Mouse (Mus musculus): ENCODE data around the gene Glcci1. TPM values are rescaled to one million over a fixed set of nuclear protein-coding genes. Genes with fewer than 3 reads are reported as not detected.
A peak's percentile ranks its signal among the peaks of the same experiment; 100 is the strongest.

Gene Glcci1
- polyA plus RNA-seq, 1 experiment from 2014 or later = 4.8 TPM

GRCm38 (mm10) chr6:8630531-8630930 lies 121.1 kb downstream of the Glcci1 start:
- H3K27ac ChIP-seq (ENCODE audit: low read length) = no peak overlapping the region

GRCm38 (mm10) chr6:8631362-8631761 lies 122.0 kb downstream of the Glcci1 start:
- ATAC-seq = no peak
- Histone ChIP-seq H3K9me3 (replicated peaks; ENCODE audit: control insufficient read depth, low read length, poor library complexity, severe bottlenecking) (no peaks in the 10 kb centered on the region), H3K27ac (ENCODE audit: low read length) (no peak overlapping the region), H3K27me3 (ENCODE audit: control insufficient read depth, insufficient read depth, low read depth, low read length) (no peaks in the 10 kb centered on the region), H3K4me3 (ENCODE audit: low read depth, low read length) (no peak overlapping the region), H3K36me3 (ENCODE audit: control insufficient read depth, insufficient read depth, low read length) (peaks cover under 1% of the 10 kb centered on the region; the same call in 1 of the 2 replicates), H3K4me1 (ENCODE audit: control insufficient read depth, insufficient read depth, low read length) (no peaks in the 10 kb centered on the region), H3K9ac (ENCODE audit: low read depth, low read length) (no peak overlapping the region), H3K4me2 (ENCODE audit: low read length) (no peak overlapping the region)
- WGBS = 80% methylated on average over 8 of the region's 8 CpGs

More at GRCm38 (mm10) chr6:8630531-8630930, 121.1 kb downstream of the Glcci1 start:
- Histone ChIP-seq H3K4me3 (ENCODE audit: low read depth, low read length) (no peak overlapping the region), H3K4me1 (ENCODE audit: control insufficient read depth, insufficient read depth, low read length) (no peaks in the 10 kb centered on the region), H3K9me3 (replicated peaks; ENCODE audit: control insufficient read depth, low read length, poor library complexity, severe bottlenecking) (no peaks in the 10 kb centered on the region), H3K27me3 (ENCODE audit: control insufficient read depth, insufficient read depth, low read depth, low read length) (no peaks in the 10 kb centered on the region), H3K4me2 (ENCODE audit: low read length) (no peak overlapping the region), H3K9ac (ENCODE audit: low read depth, low read length) (no peak overlapping the region), H3K36me3 (ENCODE audit: control insufficient read depth, insufficient read depth, low read length) (no peaks in the 10 kb centered on the region; the same call in 1 of the 2 replicates)
- 91% methylated on average over 7 of the region's 7 CpGs for WGBS
- ATAC-seq = no peak

GRCm38 (mm10) chr6:8631986-8632632 lies 122.7 kb downstream of the Glcci1 start:
- Histone ChIP-seq H3K36me3 (ENCODE audit: control insufficient read depth, insufficient read depth, low read length) (peaks cover 2% of the 10 kb centered on the region; the same call in 1 of the 2 replicates), H3K9me3 (replicated peaks; ENCODE audit: control insufficient read depth, low read length, poor library complexity, severe bottlenecking) (no peaks in the 10 kb centered on the region), H3K27ac (ENCODE audit: low read length) (no peak overlapping the region), H3K4me3 (ENCODE audit: low read depth, low read length) (no peak overlapping the region), H3K4me2 (ENCODE audit: low read length) (no peak overlapping the region), H3K9ac (ENCODE audit: low read depth, low read length) (no peak overlapping the region), H3K4me1 (ENCODE audit: control insufficient read depth, insufficient read depth, low read length) (no peaks in the 10 kb centered on the region), H3K27me3 (ENCODE audit: control insufficient read depth, insufficient read depth, low read depth, low read length) (no peaks in the 10 kb centered on the region)
- 80% methylated on average over 5 of the region's 5 CpGs for WGBS
- ATAC-seq = no peak

GRCm38 (mm10) chr6:8632701-8633100 lies 123.3 kb downstream of the Glcci1 start:
- Histone ChIP-seq H3K4me2 (ENCODE audit: low read length) (no peak overlapping the region), H3K27me3 (ENCODE audit: control insufficient read depth, insufficient read depth, low read depth, low read length) (no peaks in the 10 kb centered on the region), H3K4me3 (ENCODE audit: low read depth, low read length) (no peak overlapping the region), H3K9me3 (replicated peaks; ENCODE audit: control insufficient read depth, low read length, poor library complexity, severe bottlenecking) (no peaks in the 10 kb centered on the region), H3K36me3 (ENCODE audit: control insufficient read depth, insufficient read depth, low read length) (peaks cover 2% of the 10 kb centered on the region; the same call in 1 of the 2 replicates), H3K9ac (ENCODE audit: low read depth, low read length) (no peak overlapping the region), H3K27ac (ENCODE audit: low read length) (no peak overlapping the region), H3K4me1 (ENCODE audit: control insufficient read depth, insufficient read depth, low read length) (no peaks in the 10 kb centered on the region)
- WGBS = 95% methylated on average over 4 of the region's 4 CpGs
- ATAC-seq = no peak

GRCm38 (mm10) chr6:8638122-8638521 lies 128.7 kb downstream of the Glcci1 start:
- peaks cover 6% of the 10 kb centered on the region for H3K36me3 ChIP-seq (ENCODE audit: control insufficient read depth, insufficient read depth, low read length)
- H3K9ac ChIP-seq (ENCODE audit: low read depth, low read length) = no peak overlapping the region
- H3K27me3 ChIP-seq (ENCODE audit: control insufficient read depth, insufficient read depth, low read depth, low read length) = no peaks in the 10 kb centered on the region
- no peak overlapping the region for H3K4me3 ChIP-seq (ENCODE audit: low read depth, low read length)
- H3K4me2 ChIP-seq (ENCODE audit: low read length) = no peak overlapping the region
- no peaks in the 10 kb centered on the region for H3K4me1 ChIP-seq (ENCODE audit: control insufficient read depth, insufficient read depth, low read length)
- WGBS = 87% methylated on average over 4 of the region's 4 CpGs
- ATAC-seq = no peak
- no peaks in the 10 kb centered on the region for H3K9me3 ChIP-seq (replicated peaks; ENCODE audit: control insufficient read depth, low read length, poor library complexity, severe bottlenecking)
- H3K27ac ChIP-seq (ENCODE audit: low read length) = no peak overlapping the region

- Histone ChIP-seq H3K4me3 (ENCODE audit: low read depth, low read length) (no peak overlapping the region), H3K9ac (ENCODE audit: low read depth, low read length) (no peak overlapping the region), H3K27me3 (ENCODE audit: control insufficient read depth, insufficient read depth, low read depth, low read length) (no peaks in the 10 kb centered on the region), H3K4me2 (ENCODE audit: low read length) (no peak overlapping the region), H3K4me1 (ENCODE audit: control insufficient read depth, insufficient read depth, low read length) (no peaks in the 10 kb centered on the region), H3K9me3 (replicated peaks; ENCODE audit: control insufficient read depth, low read length, poor library complexity, severe bottlenecking) (no peaks in the 10 kb centered on the region), H3K36me3 (ENCODE audit: control insufficient read depth, insufficient read depth, low read length) (peaks cover 6% of the 10 kb centered on the region), H3K27ac (ENCODE audit: low read length) (no peak overlapping the region)
- ATAC-seq = no peak
- 90% methylated on average over 4 of the region's 4 CpGs for WGBS
These were observed 129.5 kb downstream of the Glcci1 start for GRCm38 (mm10) chr6:8638899-8639298.

GRCm38 (mm10) chr6:8639526-8639925 lies 130.1 kb downstream of the Glcci1 start:
- H3K4me1 ChIP-seq (ENCODE audit: control insufficient read depth, insufficient read depth, low read length) = no peaks in the 10 kb centered on the region
- no peaks in the 10 kb centered on the region for H3K9me3 ChIP-seq (replicated peaks; ENCODE audit: control insufficient read depth, low read length, poor library complexity, severe bottlenecking)
- H3K27me3 ChIP-seq (ENCODE audit: control insufficient read depth, insufficient read depth, low read depth, low read length) = no peaks in the 10 kb centered on the region
- peaks cover 6% of the 10 kb centered on the region for H3K36me3 ChIP-seq (ENCODE audit: control insufficient read depth, insufficient read depth, low read length)
- H3K4me3 ChIP-seq (ENCODE audit: low read depth, low read length) = no peak overlapping the region
- 80% methylated on average over 2 of the region's 2 CpGs for WGBS
- H3K9ac ChIP-seq (ENCODE audit: low read depth, low read length) = no peak overlapping the region
- no peak overlapping the region for H3K4me2 ChIP-seq (ENCODE audit: low read length)
- H3K27ac ChIP-seq (ENCODE audit: low read length) = no peak overlapping the region
- ATAC-seq = no peak

- Histone ChIP-seq H3K4me1 (ENCODE audit: control insufficient read depth, insufficient read depth, low read length) (no peaks in the 10 kb centered on the region), H3K27me3 (ENCODE audit: control insufficient read depth, insufficient read depth, low read depth, low read length) (no peaks in the 10 kb centered on the region), H3K36me3 (ENCODE audit: control insufficient read depth, insufficient read depth, low read length) (peaks cover 6% of the 10 kb centered on the region), H3K4me2 (ENCODE audit: low read length) (no peak overlapping the region), H3K9me3 (replicated peaks; ENCODE audit: control insufficient read depth, low read length, poor library complexity, severe bottlenecking) (no peaks in the 10 kb centered on the region), H3K27ac (ENCODE audit: low read length) (no peak overlapping the region), H3K9ac (ENCODE audit: low read depth, low read length) (no peak overlapping the region), H3K4me3 (ENCODE audit: low read depth, low read length) (no peak overlapping the region)
- 78% methylated on average over 5 of the region's 5 CpGs for WGBS
- 0 out of 2 replicates have a peak, but pooled peaks have one; percentile 40 for ATAC-seq
These were observed 131.5 kb downstream of the Glcci1 start for GRCm38 (mm10) chr6:8640863-8641262.

GRCm38 (mm10) chr6:8644703-8645102 lies 135.3 kb downstream of the Glcci1 start:
- Histone ChIP-seq H3K27ac (ENCODE audit: low read length) (no peak overlapping the region), H3K36me3 (ENCODE audit: control insufficient read depth, insufficient read depth, low read length) (no peaks in the 10 kb centered on the region; the same call in 1 of the 2 replicates), H3K27me3 (ENCODE audit: control insufficient read depth, insufficient read depth, low read depth, low read length) (no peaks in the 10 kb centered on the region), H3K4me1 (ENCODE audit: control insufficient read depth, insufficient read depth, low read length) (no peaks in the 10 kb centered on the region), H3K9me3 (replicated peaks; ENCODE audit: control insufficient read depth, low read length, poor library complexity, severe bottlenecking) (no peaks in the 10 kb centered on the region), H3K4me3 (ENCODE audit: low read depth, low read length) (no peak overlapping the region), H3K4me2 (ENCODE audit: low read length) (no peak overlapping the region), H3K9ac (ENCODE audit: low read depth, low read length) (no peak overlapping the region)
- ATAC-seq = no peak
- WGBS = 88% methylated on average over 10 of the region's 10 CpGs

Measured in midbrain, embryonic 16.5 days (tissue).